In genomic region chr2:160452730-160453129, GRCm38 (mm10) we compare ENCODE assay signal across 13 mouse cellular contexts.
"Had no signal": no experiment of that assay in that cellular context is flagged by ENCODE, and none has a peak within 500 bp of the region (broad histone marks: within the 10 kb centered on the region; RNA-seq: fewer than 3 reads in every experiment).

No protein-coding gene starts in this region.

- ATAC-seq: intestine, postnatal 0 days had no signal

- H3K4me3 ChIP-seq: left cerebral cortex, adult 2 months; liver, embryonic 13.5 days had no signal

- DNase-seq: gastrocnemius, postnatal 36 days; liver; liver, embryonic 13.5 days had no signal

- H3K27me3 ChIP-seq: intestine, embryonic 15.5 days; liver, embryonic 13.5 days had no signal

- H3K27ac ChIP-seq: layer of hippocampus, adult 2 months; left cerebral cortex, adult 2 months; liver, embryonic 13.5 days had no signal

- H3K9ac ChIP-seq: hindbrain, embryonic 12.5 days; intestine, embryonic 15.5 days; liver, embryonic 13.5 days had no signal

- H3K36me3 ChIP-seq: heart, embryonic 10.5 days; heart, embryonic 12.5 days; hindbrain, embryonic 10.5 days; hindbrain, embryonic 12.5 days; intestine, embryonic 15.5 days; limb, embryonic 10.5 days; limb, embryonic 12.5 days; liver, embryonic 13.5 days had no signal

- H3K9me3 ChIP-seq: heart, embryonic 10.5 days; heart, embryonic 12.5 days; hindbrain, embryonic 10.5 days; hindbrain, embryonic 12.5 days; intestine, embryonic 15.5 days; limb, embryonic 10.5 days; limb, embryonic 12.5 days; liver, embryonic 13.5 days had no signal
